Mouse (Mus musculus) bone marrow, adult 2 months (tissue): ENCODE data around the gene Olfr851.

Source experiments
- CTCF ChIP-seq: fragments of 200-500 bp; IDR thresholded peaks from 2 replicates; pipeline ENCODE4 v1.5.1; 2011; ENCODE audit warnings: low read length, control low read depth; ENCODE audit not compliant: control insufficient read depth, insufficient read depth
- POLR2A ChIP-seq: fragments of 200-500 bp; IDR thresholded peaks from 2 replicates; pipeline ENCODE4 v1.6.1; 2011; ENCODE audit warnings: low read depth, mild to moderate bottlenecking, control low read depth, low read length, borderline replicate concordance; ENCODE audit not compliant: control insufficient read depth

DNA sequence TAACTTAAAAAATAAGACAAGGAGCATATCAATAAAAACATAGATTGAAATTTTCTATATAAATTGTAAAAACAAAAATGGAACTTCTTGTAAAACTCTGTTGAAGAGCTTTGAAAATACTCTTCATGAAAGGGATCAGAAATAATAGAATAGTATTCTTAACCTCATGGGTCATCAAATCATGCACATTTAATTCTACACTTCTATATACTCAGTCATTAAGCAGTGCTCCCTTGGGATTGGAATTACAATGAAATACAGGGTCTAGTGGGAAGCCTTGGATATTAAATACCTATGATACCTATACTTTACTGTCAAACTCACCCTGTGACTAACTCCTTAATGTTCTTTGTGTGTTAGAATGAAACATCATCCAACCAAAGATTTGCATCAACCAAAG is at the start of gene Olfr851:
- TF ChIP-seq CTCF = no peak
- TF ChIP-seq POLR2A = no peak
